20 mouse cellular contexts compared by ENCODE assay signal in genomic region chr19:7456803-7457202, GRCm38 (mm10). TPM values are rescaled to one million over a fixed set of nuclear protein-coding genes. Genes with fewer than 3 reads are reported as not detected.
A peak's percentile ranks its signal among the peaks of the same experiment; 100 is the strongest.
DNase-seq lines count a peak whose midpoint lies in the region; ATAC-seq and TF ChIP-seq lines count a peak whose summit lies in the region.
"Had no signal": no experiment of that assay in that cellular context is flagged by ENCODE, and none has a peak within 500 bp of the region (broad histone marks: within the 10 kb centered on the region; RNA-seq: fewer than 3 reads in every experiment).

No protein-coding gene starts in this region.

- no peaks in the 10 kb centered on the region for H3K36me3 ChIP-seq in kidney, adult 2 months (ENCODE audit: control insufficient read depth, insufficient read depth, low read length)
- no peaks in the 10 kb centered on the region for H3K36me3 ChIP-seq in stomach, postnatal 0 days (ENCODE audit: control insufficient read depth, insufficient read depth, low read length)
- H3K36me3 ChIP-seq: heart, embryonic 15.5 days had no signal

- TF ChIP-seq CTCF in kidney, adult 2 months (conservative IDR thresholded peaks at IDR 0.05; ENCODE audit: insufficient read depth, insufficient read length, low read depth, low read length) = no peak
- peak; percentile 40 for TF ChIP-seq CTCF in Patski (IDR thresholded peaks at IDR 0.05)
- TF ChIP-seq CTCF in stomach, postnatal 0 days (IDR thresholded peaks at IDR 0.05; ENCODE audit: low read depth) = peak; percentile 56

- H3K27me3 ChIP-seq in kidney, adult 2 months (replicated peaks; ENCODE audit: control insufficient read depth, insufficient read depth, low read length) = no peaks in the 10 kb centered on the region
- no peaks in the 10 kb centered on the region for H3K27me3 ChIP-seq in Patski
- H3K27me3 ChIP-seq in stomach, postnatal 0 days (ENCODE audit: control insufficient read depth, insufficient read depth, low read length) = no peaks in the 10 kb centered on the region
- H3K27me3 ChIP-seq: embryonic facial prominence, embryonic 13.5 days; heart, embryonic 15.5 days; liver, embryonic 13.5 days had no signal

- H3K9me3 ChIP-seq in stomach, postnatal 0 days (ENCODE audit: control insufficient read depth, low read length) = no peaks in the 10 kb centered on the region
- H3K9me3 ChIP-seq: embryonic facial prominence, embryonic 13.5 days; forebrain, embryonic 10.5 days; heart, embryonic 15.5 days; liver, embryonic 13.5 days had no signal

- H3K4me2 ChIP-seq in stomach, postnatal 0 days (replicated peaks; ENCODE audit: low read depth) = no peak overlapping the region
- H3K4me2 ChIP-seq: embryonic facial prominence, embryonic 13.5 days; heart, embryonic 15.5 days; liver, embryonic 13.5 days had no signal

- DNase-seq in kidney, adult 2 months = peak; percentile 25
- no peak for DNase-seq in kidney, postnatal 25 days
- DNase-seq in right cerebral cortex, adult 18-20 months = peak; percentile 24
- no peak for DNase-seq in right cerebral cortex, postnatal 36 days (ENCODE audit: low spot score in 2 of 2)
- DNase-seq in Patski (ENCODE audit: low read depth, low spot score) = no peak
- DNase-seq in stomach, postnatal 0 days (ENCODE audit: low spot score) = no peak
- no peak for DNase-seq in testis, postnatal 10 days (ENCODE audit: low spot score)
- DNase-seq: adrenal gland, postnatal 36 days; cerebellum, adult 8-10 months; kidney, adult 11 months; layer of hippocampus, postnatal 36 days; left cerebral cortex, postnatal 4 days; liver, embryonic 13.5 days; lung, postnatal 14 days; thymus, postnatal 4 days had no signal

- no peak overlapping the region for H3K9ac ChIP-seq in stomach, postnatal 0 days (ENCODE audit: low read length)
- H3K9ac ChIP-seq: embryonic facial prominence, embryonic 13.5 days; heart, embryonic 15.5 days; liver, embryonic 13.5 days had no signal

- no peak for TF ChIP-seq EP300 in stomach, postnatal 0 days (optimal IDR thresholded peaks at IDR 0.05)

- POLR2A ChIA-PET in Patski (lab: Charles Lee) = no interaction called here

- H3K4me3 ChIP-seq in kidney, adult 2 months (ENCODE audit: insufficient read depth, low read depth, low read length) = no peak overlapping the region
- H3K4me3 ChIP-seq in stomach, postnatal 0 days (ENCODE audit: low read depth, low read length) = no peak overlapping the region
- H3K4me3 ChIP-seq: embryonic facial prominence, embryonic 13.5 days; forebrain, embryonic 10.5 days; heart, embryonic 15.5 days; liver, embryonic 13.5 days had no signal

- CTCF ChIA-PET in Patski (lab: Charles Lee) = interaction anchor here (1.3 kb wide), 1 partner anchor 13 kb away, joined by 4 read pairs; no protein-coding TSS in a partner anchor

- WGBS in kidney, adult 2 months = 37% methylated on average over 2 of the region's 2 CpGs
- 61% methylated on average over 2 of the region's 2 CpGs for WGBS in stomach, postnatal 0 days

- peaks cover 25% of the 10 kb centered on the region for H3K4me1 ChIP-seq in kidney, adult 2 months (ENCODE audit: control insufficient read depth, insufficient read depth, low read length)
- H3K4me1 ChIP-seq in stomach, postnatal 0 days (replicated peaks; ENCODE audit: control insufficient read depth, insufficient read depth) = no peaks in the 10 kb centered on the region
- H3K4me1 ChIP-seq: forebrain, embryonic 10.5 days; heart, embryonic 15.5 days; liver, embryonic 13.5 days had no signal

- in situ Hi-C loops in Patski (cut with MboI; ENCODE audit: low pct_unique_long_range_greater_than_20kb) = no loop called here

- no peak for TF ChIP-seq POLR2A in kidney, adult 2 months (IDR thresholded peaks at IDR 0.05; ENCODE audit: low read depth, low read length)

- peak overlapping the region; percentile 31; the same call in 1 of the 2 replicates for H3K27ac ChIP-seq in kidney, adult 2 months (ENCODE audit: insufficient read depth, low read depth, low read length)
- 0 out of 2 replicates have a peak overlapping the region, but pooled peaks have one; percentile 13 for H3K27ac ChIP-seq in stomach, postnatal 0 days (replicated peaks)
- H3K27ac ChIP-seq: embryonic facial prominence, embryonic 13.5 days; forebrain, embryonic 10.5 days; heart, embryonic 15.5 days; liver, embryonic 13.5 days had no signal

- no peak for ATAC-seq in Patski
- no peak for ATAC-seq in stomach, postnatal 0 days (ENCODE audit: low FRiP score, low TSS enrichment)
- ATAC-seq in erythroblast, adult 5-6 weeks (replicated peaks; ENCODE audit: low FRiP score, poor library complexity, severe bottlenecking) = no peak
- ATAC-seq: midbrain, embryonic 16.5 days had no signal

RNA-seq across cellular contexts. Expression of gene Rtn3, which starts 26.3 kb away (rescaled TPM):
- 186 and 190 TPM in 2 replicates for polyA plus RNA-seq in kidney, adult 2 months (2012; rRNA removed)
- 309 TPM for polyA plus RNA-seq in Patski (2021)
- 116 and 120 TPM in 2 replicates for polyA plus RNA-seq in stomach, postnatal 0 days (2015; fragmentation: Nextera tagmentation; extraction: Ambion mirVana)
- 85.3 and 86.7 TPM in 2 replicates for total RNA-seq in erythroblast, adult 5-6 weeks (2015; ENCODE audit: low replicate concordance)
- total RNA-seq in erythroblast, adult 5-6 weeks (2017; ENCODE audit: low replicate concordance) = 29.4 and 35.0 TPM in 2 replicates

RNA-seq across cellular contexts. Expression of gene Atl3, which starts 37.0 kb away (rescaled TPM):
- 12.7 and 20.4 TPM in 2 replicates for polyA plus RNA-seq in kidney, adult 2 months (2012; rRNA removed)
- polyA plus RNA-seq in Patski (2021) = 84.9 TPM
- 14.4 and 17.7 TPM in 2 replicates for polyA plus RNA-seq in stomach, postnatal 0 days (2015; fragmentation: Nextera tagmentation; extraction: Ambion mirVana)
- total RNA-seq in erythroblast, adult 5-6 weeks (2015; ENCODE audit: low replicate concordance) = 16.9 and 17.3 TPM in 2 replicates
- total RNA-seq in erythroblast, adult 5-6 weeks (2017; ENCODE audit: low replicate concordance) = 21.1 and 25.5 TPM in 2 replicates

RNA-seq across cellular contexts. Expression of gene 2700081O15Rik, which starts 39.4 kb away (rescaled TPM):
- polyA plus RNA-seq in kidney, adult 2 months (2012; rRNA removed) = 9.4 and 12.0 TPM in 2 replicates
- 45.1 TPM for polyA plus RNA-seq in Patski (2021)
- 2.6 and 3.3 TPM in 2 replicates for polyA plus RNA-seq in stomach, postnatal 0 days (2015; fragmentation: Nextera tagmentation; extraction: Ambion mirVana)
- total RNA-seq in erythroblast, adult 5-6 weeks (2015; ENCODE audit: low replicate concordance) = 0.21 TPM in 1 of 2 replicates, not detected in the other
- total RNA-seq in erythroblast, adult 5-6 weeks (2017; ENCODE audit: low replicate concordance) = 0.34 and 0.70 TPM in 2 replicates

Comparison
In these comparisons a context has a peak if more than half of its experiments do, and no peak if none do; other contexts are left out.
1. DNase-seq: peak in kidney, adult 2 months (single experiment) and right cerebral cortex, adult 18-20 months (single experiment); none in kidney, postnatal 25 days (0 of 2), right cerebral cortex, postnatal 36 days (0 of 2), Patski (single experiment), stomach, postnatal 0 days (single experiment) and testis, postnatal 10 days (single experiment).